Mouse (Mus musculus) myocyte (in vitro differentiated cells): ENCODE results near the gene Gm2244. TPM values are rescaled to one million over a fixed set of nuclear protein-coding genes. Genes with fewer than 3 reads are reported as not detected.
"Not testable (repeated sequence)": the region's sequence is repeated elsewhere in the genome, so short reads cannot be mapped to it uniquely, and the experiment has no call there.

Experiments
- H3K27me3 ChIP-seq: one replicate; pipeline ENCODE4 v1.6.1; 2011; ENCODE audit not compliant: control insufficient read depth, insufficient read depth, insufficient read length
- H3K36me3 ChIP-seq: one replicate; pipeline ENCODE4 v1.6.1; 2011; ENCODE audit not compliant: control insufficient read depth, insufficient read depth
- H3K4me2 ChIP-seq: one replicate; pipeline ENCODE4 v1.6.1; 2011; ENCODE audit warnings: low read depth, control low read depth
- H3K4me3 ChIP-seq: one replicate; pipeline ENCODE4 v1.5.1; 2011; ENCODE audit warnings: mild to moderate bottlenecking, control low read depth, moderate library complexity
- H3K79me2 ChIP-seq: one replicate; pipeline ENCODE4 v1.6.1; 2011; ENCODE audit not compliant: control insufficient read depth, insufficient read depth
- H3ac ChIP-seq: one replicate; pipeline ENCODE4 v1.6.1; 2011; ENCODE audit not compliant: control insufficient read depth, insufficient read length
- polyA plus RNA-seq: library from polyadenylated mRNA; unstranded; fragments of >200 nt; fragmentation: generic; extraction: Trizol; gene quantifications from one replicate; pipeline ENCODE4 v1.2.1, GENCODE M21; 2012; ENCODE audit warnings: missing spikeins

Gene Gm2244
- not detected for polyA plus RNA-seq

DNA sequence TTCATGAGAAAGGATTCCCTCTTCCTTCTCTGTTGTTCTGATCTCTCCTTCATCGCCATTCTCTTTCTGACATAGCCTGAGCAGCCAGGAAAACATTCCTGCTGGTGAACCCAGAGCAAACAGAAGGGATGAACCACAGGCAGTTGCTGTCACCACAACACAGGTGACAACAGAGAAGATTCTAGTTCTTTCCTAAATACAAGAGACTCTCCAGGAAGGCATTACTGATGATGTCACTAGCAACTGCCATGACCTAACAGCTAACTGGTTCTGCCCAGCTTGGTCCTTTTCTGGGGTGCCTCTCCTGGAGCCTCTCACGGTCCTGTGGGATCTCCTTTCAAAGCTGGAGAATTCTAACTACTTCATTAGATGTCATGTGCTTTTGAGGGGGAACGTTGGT is at the start of gene Gm2244:
TSS of gene Gm2244 (minus strand) at position 101 of the 400 bp plus-strand sequence.
- H3ac ChIP-seq, H3K4me3 ChIP-seq, H3K4me2 ChIP-seq, H3K27me3 ChIP-seq, H3K36me3 ChIP-seq, H3K79me2 ChIP-seq: not testable (repeated sequence)

DNA sequence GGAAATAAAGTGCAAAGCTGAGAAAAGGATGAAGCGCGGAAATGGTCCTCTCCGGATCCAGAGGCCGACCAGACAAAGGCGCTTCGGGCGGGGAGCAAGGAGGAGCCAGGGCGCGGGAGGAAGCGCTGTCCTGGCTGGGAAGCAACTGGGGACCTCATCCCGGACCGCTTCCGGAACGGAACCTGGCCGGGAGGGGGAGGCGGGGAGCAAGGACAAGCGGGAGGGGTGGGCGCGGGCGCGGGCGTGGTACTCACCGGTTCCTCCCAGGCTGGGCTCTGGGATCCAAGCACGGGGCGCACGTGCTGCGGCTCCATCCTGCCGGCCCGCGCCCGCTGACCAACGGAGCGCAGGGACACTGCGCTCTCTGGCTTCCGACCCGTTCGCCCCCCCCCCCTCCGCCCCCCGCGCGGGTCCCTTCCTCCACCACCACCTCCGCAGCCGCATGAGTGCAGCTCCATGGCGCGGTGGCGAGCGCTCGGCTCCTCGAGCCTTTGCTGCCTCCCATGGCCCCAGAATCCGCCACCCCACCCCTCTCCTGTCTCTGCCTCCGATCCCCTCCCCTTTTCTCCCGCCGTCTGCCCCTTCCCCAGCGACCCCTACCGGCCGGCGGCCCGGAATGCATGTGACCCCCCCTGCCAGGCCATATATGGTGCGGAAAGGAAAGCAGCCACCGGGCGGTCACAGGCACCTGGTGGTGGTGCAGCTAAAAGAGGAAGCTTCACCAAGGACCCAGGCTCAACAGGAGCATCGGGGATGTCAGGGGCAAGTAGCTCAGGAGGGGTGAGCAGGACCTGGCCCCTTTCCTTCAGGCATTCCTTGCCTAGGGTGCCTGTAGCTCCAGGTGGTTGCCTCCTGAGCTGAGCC is 35.3 kb upstream of the Gm2244 start, which contains the start of gene Gm2237:
TSS of gene Gm2237 (minus strand) at position 332 of the 864 bp plus-strand sequence.
- H3K79me2 ChIP-seq, H3K27me3 ChIP-seq, H3K36me3 ChIP-seq, H3ac ChIP-seq: not testable (repeated sequence)
- peak within 1 kb of the TSS; percentile 14 for H3K4me3 ChIP-seq
- peak within 1 kb of the TSS; percentile 45 for H3K4me2 ChIP-seq

Other genes starting within 250 kb of the Gm2244 start
- not detected for gene Gm21738, start 131.0 kb downstream of the Gm2244 start, polyA plus RNA-seq
- 0.47 TPM for gene Gm2237, start 35.2 kb upstream of the Gm2244 start, polyA plus RNA-seq
- not detected for gene Gm5458, start 52.6 kb upstream of the Gm2244 start, polyA plus RNA-seq
- gene Nid2, start 201.3 kb upstream of the Gm2244 start, polyA plus RNA-seq, result 52.6 TPM